Mouse (Mus musculus) G1E-ER4 (cell line): Measurements from ENCODE around the gene Ift80. TPM values are rescaled to one million over a fixed set of nuclear protein-coding genes. Genes with fewer than 3 reads are reported as not detected.

ENCODE experiments used
- GATA1 ChIP-seq: IDR thresholded peaks from one replicate; pipeline ENCODE4 v1.8.0; 2012; ENCODE audit warnings: low read length, inconsistent platforms
- polyA plus RNA-seq: library from polyadenylated mRNA; stranded (reverse); fragments of >175 nt; gene quantifications from 2 replicates; pipeline ENCODE4 v1.2.3, GENCODE M21; 2012

Ift80 gene
- polyA plus RNA-seq, 1 experiment = 0.23 TPM

DNA sequence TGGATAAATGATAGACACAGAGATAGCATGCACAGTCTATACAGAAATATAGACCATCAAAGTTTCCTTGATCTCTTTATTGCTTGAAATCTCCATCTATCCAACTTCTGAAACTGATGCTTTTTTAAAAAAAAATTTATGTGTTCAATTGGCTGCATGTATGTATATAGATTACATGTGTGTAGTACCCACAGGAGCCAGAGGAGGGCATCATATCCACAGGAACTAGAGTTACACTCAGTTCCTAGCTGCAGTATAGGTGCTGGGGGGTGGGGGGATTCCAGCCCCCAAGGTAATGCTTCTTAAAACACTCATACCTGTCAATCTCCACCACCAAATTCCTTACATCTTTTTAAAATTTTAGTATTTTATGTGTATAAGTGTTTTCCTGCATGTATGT lies 39.7 kb downstream of the Ift80 start:
- no peak for TF ChIP-seq GATA1

- no peak for TF ChIP-seq GATA1
These were observed 47.0 kb downstream of the Ift80 start for GRCm38 (mm10) chr3:68957413-68957812.

- no peak for TF ChIP-seq GATA1
These were observed 47.9 kb downstream of the Ift80 start for GRCm38 (mm10) chr3:68956454-68956853.

- TF ChIP-seq GATA1 = no peak
These were observed 49.9 kb downstream of the Ift80 start for GRCm38 (mm10) chr3:68954487-68954886.

DNA sequence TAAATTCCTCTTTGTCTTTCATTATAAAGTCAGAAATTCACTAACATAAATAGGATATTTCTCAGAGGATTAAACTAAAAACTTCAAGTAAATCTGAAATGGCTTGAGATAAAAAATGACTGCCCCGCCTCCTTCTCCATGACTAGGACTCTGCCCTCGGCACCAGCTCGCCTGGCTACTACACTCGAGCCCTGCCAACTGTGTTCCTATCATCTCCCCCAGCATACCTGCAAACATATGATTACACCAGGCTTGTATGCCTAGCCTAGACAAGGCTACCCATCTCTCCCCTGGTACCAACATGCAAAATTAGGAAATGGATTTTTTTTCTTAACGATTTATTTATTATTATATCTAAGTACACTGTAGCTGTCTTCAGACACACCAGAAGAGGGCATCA lies 51.7 kb downstream of the Ift80 start:
- TF ChIP-seq GATA1 = no peak

DNA sequence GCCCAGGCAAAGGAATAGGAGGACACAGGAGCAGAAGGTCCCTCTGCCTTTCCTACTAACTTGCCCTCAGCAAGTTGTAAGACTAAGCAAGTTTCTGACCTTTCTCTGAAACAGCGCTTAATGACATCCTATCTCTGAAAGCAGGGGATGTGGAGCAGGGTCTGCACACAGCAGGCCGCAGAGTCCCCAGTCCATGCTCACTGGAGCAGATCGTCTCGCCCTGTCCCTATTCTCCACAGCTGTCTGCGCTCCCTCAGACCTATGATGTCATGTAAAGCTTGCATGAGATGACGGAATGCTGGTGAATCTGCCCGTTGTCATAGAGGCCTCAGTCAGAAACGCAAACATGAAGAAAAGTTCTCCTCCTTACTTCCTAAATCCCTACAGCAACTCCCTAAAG lies 55.0 kb downstream of the Ift80 start:
- no peak for TF ChIP-seq GATA1

- TF ChIP-seq GATA1 = no peak
These were observed 55.5 kb downstream of the Ift80 start for GRCm38 (mm10) chr3:68948918-68949317.

DNA sequence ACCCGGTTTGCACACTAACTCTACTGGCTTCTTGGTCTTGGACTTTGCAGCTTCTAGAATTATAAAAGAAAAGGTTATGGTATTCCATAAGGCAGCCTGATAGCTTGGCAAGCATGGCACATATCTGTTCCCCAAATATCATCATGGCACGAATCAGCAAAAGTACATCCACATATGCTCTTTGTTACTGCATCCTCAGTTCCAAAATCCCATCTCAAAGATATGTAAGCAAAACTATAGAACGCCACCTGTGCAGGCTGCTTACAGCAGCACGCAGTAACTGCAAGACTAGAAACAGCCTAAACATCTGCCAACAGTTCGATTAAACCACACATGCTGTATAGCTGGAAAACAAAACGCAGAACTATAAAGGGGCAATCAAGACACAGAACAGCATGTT lies 62.5 kb downstream of the Ift80 start:
- no peak for TF ChIP-seq GATA1

DNA sequence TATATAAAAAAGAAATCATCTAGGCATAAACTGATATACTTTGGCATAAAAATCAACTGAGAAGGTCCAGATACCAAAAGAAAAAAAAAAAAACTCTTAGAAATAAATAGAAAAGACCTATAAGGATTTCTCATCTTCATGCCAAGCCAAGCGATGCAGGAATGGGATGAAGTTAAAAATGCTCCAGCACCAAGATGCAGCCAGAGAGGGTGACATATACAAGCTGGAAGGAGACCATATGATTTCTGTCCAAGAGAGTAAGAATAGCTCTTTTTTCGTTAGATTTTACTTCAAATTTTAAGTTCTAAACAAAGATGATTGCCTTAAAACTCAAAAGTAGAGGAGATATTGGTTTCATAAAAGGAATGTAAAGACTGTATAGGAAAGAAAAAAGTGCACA lies 64.1 kb downstream of the Ift80 start:
- TF ChIP-seq GATA1 = no peak

DNA sequence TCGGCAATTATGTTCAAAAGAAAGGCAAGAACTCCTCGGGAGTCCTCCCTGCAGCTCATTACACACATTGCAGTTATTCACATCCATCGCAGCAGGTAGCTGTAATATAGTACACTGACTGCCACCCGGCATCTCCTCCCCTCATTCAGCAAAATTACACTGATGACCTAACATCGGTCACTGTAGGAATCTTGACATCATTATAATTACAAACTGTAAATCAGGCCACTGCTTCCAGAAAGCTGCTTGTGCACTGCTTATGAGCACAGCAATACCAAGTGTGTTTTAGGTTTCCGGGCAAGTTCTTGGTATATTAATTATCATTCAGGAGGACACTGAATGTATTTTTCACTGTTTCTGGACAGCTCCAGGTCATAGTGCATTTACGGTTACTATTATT lies 65.1 kb downstream of the Ift80 start:
- TF ChIP-seq GATA1 = no peak

- TF ChIP-seq GATA1 = no peak
These were observed 67.7 kb downstream of the Ift80 start for GRCm38 (mm10) chr3:68936709-68937108.

GRCm38 (mm10) chr3:68935498-68935897 lies 68.9 kb downstream of the Ift80 start:
- no peak for TF ChIP-seq GATA1

DNA sequence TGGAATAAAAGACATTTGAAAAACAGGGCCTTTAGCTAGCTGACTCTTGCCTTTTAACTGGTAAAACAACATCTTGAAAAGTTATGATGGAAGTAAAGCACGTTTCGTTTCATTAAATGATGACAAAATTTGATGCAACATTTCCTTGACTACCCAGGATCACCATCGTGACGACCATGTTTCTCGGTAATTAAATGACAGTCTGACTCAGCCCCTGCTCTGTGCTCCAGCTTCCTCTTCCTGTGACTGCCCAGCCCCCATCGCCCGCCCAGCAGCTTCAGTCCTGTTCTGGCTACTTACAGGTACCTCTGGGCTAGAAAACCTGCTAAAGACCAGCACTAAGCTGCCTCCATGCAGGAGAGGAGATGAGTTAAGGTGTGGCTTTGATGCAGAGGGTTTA lies 70.1 kb downstream of the Ift80 start:
- TF ChIP-seq GATA1 = no peak

DNA sequence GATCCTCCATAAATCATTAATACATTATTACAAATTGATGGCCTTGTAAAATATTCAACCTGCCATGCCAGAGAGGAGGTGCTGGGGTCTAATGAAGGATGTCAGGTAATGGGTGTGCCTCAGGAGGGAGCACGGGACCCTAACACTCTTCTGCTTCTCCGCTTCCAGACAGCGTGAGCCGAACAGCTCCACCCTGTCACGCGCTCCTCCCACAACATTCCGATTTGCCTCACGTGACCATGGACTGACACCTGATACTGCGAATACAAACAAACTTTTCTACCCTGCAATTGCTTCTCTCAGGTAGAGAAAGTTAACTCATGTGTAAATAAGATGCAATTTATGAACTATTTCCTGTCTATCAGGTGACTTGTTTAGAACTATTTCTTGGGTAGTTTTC lies 75.8 kb downstream of the Ift80 start:
- no peak for TF ChIP-seq GATA1

- TF ChIP-seq GATA1 = no peak
These were observed 96.9 kb downstream of the Ift80 start for GRCm38 (mm10) chr3:68907509-68907908.

DNA sequence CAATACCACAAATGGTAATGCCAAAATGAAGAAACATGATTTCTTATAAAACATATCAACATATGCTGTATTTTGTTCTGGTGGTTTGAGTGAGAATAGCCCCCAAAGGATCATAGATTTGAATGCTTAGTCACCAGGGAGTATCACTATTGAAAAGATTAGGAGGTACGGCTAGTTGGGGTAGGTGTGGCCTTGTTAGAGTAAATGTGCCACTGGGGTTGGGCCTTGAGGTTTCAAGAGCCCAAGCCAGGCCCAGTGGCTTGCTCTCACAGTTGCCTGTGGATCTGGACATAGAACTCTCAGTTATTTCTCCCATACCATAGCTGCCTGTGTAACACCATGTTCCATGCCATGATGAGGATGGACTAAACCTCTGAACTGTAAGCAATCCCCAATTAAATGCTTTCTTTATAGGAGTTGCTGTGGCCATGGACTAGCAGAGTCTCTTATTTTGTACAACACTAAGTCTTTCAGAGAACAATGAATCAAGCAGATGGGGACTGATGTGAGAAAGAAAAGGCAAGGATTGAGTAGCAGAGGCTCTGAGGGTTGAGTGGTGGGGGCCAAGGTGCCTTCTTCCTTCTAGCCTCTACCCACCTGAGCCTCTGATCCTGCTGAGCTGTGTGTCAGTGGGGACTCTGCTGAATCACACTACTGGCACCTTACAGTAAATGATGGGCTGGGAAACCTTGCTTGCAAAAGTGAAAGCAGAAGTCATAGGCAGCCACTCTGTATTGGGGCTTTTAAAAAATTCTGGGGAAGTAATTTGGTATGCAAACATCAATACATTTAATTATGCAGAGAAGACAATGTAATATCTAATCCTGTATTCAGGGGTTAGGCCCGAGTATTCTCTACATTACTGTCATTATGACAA lies 99.2 kb downstream of the Ift80 start:
- no peak for TF ChIP-seq GATA1

DNA sequence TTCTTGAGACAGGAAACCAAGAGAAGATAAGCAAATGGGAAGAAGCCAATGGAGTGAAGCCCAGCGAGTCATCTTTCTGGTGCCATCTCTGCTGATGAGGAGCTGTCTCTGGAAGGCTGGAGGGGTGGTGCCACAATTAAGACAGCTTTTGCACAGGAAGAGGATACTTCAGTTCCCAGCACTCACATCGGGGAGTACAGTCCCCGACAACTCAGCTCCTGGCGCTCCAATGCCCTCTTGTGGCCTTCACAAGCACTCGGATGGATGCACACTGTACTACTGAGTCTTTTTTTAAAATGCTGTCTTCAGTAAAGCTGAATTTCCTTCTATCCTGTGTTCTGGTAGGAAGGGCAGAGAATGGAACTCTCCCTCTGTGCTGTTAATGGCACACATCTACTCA lies 107.2 kb downstream of the Ift80 start:
- no peak for TF ChIP-seq GATA1
